Mouse (Mus musculus) T-helper 1 cell (primary cell): ENCODE results near the gene Oxa1l.

Source experiments
- in situ Hi-C: fragments of 300-600 bp; cut with MboI, MseI; formaldehyde crosslinking; loops from one replicate; pipeline ENCODE4 v1.15.1; 2025; ENCODE audit warnings: high pct_unique_total_duplicates

Gene Oxa1l

GRCm38 (mm10) chr14:54409980-54410810 lies 49.6 kb downstream of the Oxa1l start:
- in situ Hi-C loops: no loop called here

GRCm38 (mm10) chr14:54412000-54412576 lies 51.5 kb downstream of the Oxa1l start:
- in situ Hi-C loops: no loop called here

- in situ Hi-C loops: no loop called here
Measured at GRCm38 (mm10) chr14:54412629-54413170, 52.1 kb downstream of the Oxa1l start.

- in situ Hi-C loops: no loop called here
Measured at GRCm38 (mm10) chr14:54413877-54414700, 53.5 kb downstream of the Oxa1l start.

GRCm38 (mm10) chr14:54415241-54416020 lies 54.8 kb downstream of the Oxa1l start:
- in situ Hi-C loops: no loop called here

GRCm38 (mm10) chr14:54416229-54416775 lies 55.7 kb downstream of the Oxa1l start:
- in situ Hi-C loops: no loop called here

GRCm38 (mm10) chr14:54416830-54417229 lies 56.2 kb downstream of the Oxa1l start:
- in situ Hi-C loops: no loop called here

GRCm38 (mm10) chr14:54417623-54418081 lies 57.0 kb downstream of the Oxa1l start, which contains the start of gene Slc7a7:
Gene Slc7a7, minus strand, starts transcription at chr14:54417780.
- in situ Hi-C loops: no loop called here
